Mouse (Mus musculus) T-helper 2 cell (primary cell): Measurements from ENCODE around the gene Fabp3.

Experiments
- in situ Hi-C: fragments of 300-600 bp; cut with MboI, MseI; formaldehyde crosslinking; loops from one replicate; pipeline ENCODE4 v1.15.1; 2025; ENCODE audit warnings: high pct_unique_total_duplicates

The Fabp3 gene

DNA sequence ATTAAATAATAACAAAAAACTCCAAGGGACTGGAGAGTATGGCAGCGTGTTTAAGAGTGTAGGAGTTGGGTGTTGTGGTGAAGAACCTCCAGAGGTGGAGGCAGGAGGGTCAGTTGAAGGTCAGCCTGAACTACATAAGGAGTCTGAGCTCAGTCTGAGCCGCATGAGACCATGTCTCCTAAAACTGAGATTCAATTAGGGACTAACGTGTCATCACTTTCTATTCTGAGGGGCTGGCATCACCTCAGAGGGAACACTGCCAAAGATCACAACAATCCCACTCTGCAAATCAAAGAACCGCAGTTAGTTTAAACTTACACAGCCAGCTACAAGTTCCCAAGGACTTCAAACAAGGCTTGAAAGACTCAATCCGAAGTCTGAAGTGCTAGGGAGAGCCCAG is 15.2 kb downstream of the Fabp3 start:
- in situ Hi-C loops: no loop called here

DNA sequence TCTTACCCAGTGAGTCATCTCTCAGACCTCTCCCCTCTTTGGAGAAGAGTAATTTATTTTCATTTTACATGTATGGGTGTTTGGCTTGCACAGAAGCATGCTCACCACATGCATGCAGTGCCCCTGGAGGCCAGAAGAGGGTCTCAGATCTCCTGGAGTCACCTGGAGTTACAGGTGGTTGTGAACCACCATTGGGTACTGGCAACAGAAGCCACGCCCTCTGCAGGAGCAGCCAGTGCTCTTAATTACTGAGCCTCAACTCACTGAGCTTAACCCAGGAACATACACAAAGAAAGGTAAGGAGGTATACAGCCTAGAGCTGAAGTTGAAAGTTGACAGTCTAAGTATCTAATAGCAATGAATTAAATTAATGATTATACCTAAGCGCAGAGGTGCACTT is 17.1 kb downstream of the Fabp3 start:
- in situ Hi-C loops: no loop called here

- in situ Hi-C loops: no loop called here
Observed at GRCm38 (mm10) chr4:130327366-130327765, 19.0 kb downstream of the Fabp3 start.

DNA sequence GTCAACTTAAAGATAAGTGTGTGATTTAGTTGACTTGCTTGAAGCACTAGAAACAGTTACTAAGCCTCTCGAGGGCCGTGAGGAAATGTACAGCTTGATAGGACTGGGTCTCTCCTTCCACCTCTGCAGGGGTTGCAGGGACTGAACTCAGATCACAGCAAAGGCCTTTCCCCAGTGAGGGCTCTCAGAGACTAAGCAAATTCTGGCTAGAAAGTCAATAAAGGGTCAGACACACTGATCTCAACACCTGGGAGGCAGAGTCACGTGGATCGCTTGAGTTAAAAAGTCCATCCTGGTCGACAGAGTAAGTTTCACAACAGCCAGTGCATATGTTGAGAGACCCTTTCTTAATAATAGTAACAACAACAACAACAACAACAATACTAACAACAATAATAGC is 27.5 kb downstream of the Fabp3 start:
- in situ Hi-C loops: no loop called here

DNA sequence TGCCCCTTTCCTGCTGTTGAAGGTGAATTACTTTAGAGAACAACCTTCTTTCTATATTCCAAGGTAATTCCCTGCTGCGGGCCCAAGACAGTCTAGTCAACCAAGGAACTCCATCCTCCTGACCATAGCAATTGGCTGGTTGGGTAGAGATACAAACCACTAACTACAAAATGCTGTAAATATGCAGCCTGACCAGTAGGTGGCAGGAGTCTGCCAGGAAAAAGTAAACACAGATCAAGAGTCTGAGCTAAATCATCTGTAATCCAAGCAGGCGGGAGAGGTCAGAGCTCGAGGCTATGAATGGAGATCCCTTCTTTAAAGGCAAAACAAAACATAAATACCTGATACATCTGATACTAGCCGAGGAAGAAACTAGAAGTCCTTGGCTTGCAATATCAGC is 33.3 kb downstream of the Fabp3 start:
- in situ Hi-C loops: no loop called here

GRCm38 (mm10) chr4:130349666-130350065 is 41.3 kb downstream of the Fabp3 start:
- in situ Hi-C loops: loop anchor here (25.0 kb wide), 2 partner anchors 563 to 687 kb away; partner anchors contain the start of genes Kpna6 and Laptm5

GRCm38 (mm10) chr4:130350690-130351422 is 42.5 kb downstream of the Fabp3 start:
- in situ Hi-C loops: loop anchor here (25.0 kb wide), 2 partner anchors 561 to 689 kb away; partner anchors contain the start of genes Kpna6 and Laptm5

DNA sequence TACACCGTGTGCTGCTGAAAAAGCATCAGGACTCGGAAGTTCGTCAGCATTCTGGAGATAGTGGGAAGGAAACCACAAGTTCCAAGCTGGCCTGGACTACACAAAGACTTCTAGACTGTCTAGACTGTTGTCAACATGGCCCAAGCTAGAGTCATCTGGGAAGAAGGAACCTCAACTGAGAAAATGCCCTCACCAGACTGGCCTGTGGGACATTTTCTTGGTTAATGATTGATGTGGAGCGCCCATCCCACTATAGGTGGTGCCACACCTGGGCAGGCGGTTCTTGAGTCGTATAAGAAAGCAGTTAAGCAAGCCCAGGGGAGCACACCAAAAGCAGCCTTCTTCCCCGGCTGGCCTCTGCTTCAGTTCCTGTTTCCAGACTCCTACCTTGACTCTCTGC is 44.2 kb downstream of the Fabp3 start:
- in situ Hi-C loops: loop anchor here (25.0 kb wide), 2 partner anchors 560 to 690 kb away; partner anchors contain the start of genes Kpna6 and Laptm5

- in situ Hi-C loops: loop anchor here (25.0 kb wide), 2 partner anchors 554 to 696 kb away; partner anchors contain the start of genes Kpna6 and Laptm5
Observed at GRCm38 (mm10) chr4:130357946-130358345, 49.6 kb downstream of the Fabp3 start.

GRCm38 (mm10) chr4:130359486-130360237 is 51.3 kb downstream of the Fabp3 start, which contains the start of the genes Zcchc17 and Snrnp40:
Zcchc17 (minus strand) TSS chr4:130359943.
Snrnp40 (plus strand) TSS chr4:130360132.
- in situ Hi-C loops: loop anchor here (25.0 kb wide), 2 partner anchors 553 to 697 kb away; partner anchors contain the start of genes Kpna6 and Laptm5

DNA sequence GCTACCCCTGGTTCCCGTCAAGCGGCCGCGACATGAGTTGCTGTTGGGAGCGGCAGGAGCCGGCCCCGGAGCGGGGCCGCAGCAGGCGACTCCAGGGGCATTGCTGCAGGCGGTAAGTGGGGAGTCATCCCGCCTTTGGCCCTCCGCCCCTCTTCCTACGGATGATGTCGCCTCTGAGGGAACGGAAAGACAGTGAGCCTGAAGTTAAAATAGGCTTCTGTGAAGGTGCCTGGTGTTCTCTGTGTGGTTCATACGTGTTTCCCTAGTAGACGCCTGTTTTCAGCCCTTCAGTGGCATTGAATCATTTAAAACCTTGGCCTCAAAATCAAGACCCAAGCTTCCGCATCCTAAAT is 51.8 kb downstream of the Fabp3 start:
- in situ Hi-C loops: loop anchor here (25.0 kb wide), 2 partner anchors 552 to 698 kb away; partner anchors contain the start of genes Kpna6 and Laptm5
